Mouse (Mus musculus) cerebellum, adult (tissue): ENCODE data around the gene Arhgap23.

Source experiments
- ATAC-seq: cut with Nextera tagmentation; 2 replicates; pipeline ENCODE4 v1.9.2; 2017; ENCODE audit warnings: mild to moderate bottlenecking, moderate library complexity, mixed read lengths; ENCODE audit not compliant: insufficient number of reproducible peaks, low FRiP score, low TSS enrichment

Gene Arhgap23

DNA sequence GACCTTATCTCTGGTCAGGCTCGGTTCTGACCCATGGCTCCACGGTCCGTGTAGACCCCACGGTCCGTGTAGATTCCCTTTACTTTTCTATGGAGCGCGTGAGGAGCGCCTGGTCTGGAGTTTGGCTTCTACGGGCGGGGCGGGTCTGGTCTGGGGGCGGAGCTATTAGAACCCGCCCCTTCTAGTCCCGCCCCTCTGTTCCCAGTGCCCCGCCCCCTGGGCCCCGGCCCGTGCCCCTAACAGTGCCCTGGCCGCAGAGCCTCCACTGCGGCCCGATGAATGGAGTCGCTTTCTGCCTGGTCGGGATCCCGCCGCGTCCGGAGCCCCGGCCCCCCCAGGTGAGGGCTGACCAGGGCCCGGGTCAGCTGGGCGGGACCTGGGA is at the start of gene Arhgap23:
Gene Arhgap23 (plus strand): TSS at position 204 of the 382 bp plus-strand sequence.
- no peak for ATAC-seq

DNA sequence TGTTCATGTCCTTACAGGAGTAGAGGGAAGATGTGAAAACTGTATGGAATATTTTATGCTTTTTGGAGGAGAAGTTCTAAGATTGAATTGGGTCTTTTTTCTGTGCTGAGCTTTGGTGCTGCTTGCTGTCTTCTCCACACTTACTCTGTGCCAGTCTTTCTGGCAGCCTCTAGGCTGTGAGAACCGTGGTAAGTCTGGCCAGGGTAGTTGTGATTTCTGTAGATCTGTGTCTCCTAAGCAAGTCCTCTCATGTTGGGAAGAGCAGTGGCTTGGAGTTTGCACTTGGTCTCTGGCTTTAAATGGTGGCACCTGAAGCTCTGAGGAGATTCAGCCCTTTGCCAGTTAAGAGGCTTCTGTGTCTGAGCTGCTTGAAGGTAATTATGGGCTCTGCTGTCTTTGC is 49.8 kb upstream of the Arhgap23 start:
- ATAC-seq, result no peak

DNA sequence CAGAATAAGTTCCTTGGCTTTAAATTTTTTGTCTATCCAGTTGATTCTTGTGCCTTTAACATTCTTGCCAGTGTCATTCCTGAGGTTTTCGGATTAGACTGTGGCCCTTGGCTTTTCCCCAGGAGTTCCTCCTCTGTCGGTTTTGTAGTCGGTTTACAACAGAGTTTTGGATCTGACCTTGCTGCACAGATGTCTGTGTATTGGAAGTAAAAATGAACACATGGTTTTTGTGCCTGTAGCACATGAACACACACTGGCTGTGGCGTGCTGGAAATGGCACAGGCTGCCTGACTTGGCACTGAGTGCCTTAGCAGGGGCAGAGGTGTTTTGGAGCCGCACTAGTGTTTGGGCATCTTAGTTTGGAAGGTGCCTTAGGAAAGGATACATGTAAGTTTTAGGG is 46.8 kb upstream of the Arhgap23 start:
- no peak for ATAC-seq

DNA sequence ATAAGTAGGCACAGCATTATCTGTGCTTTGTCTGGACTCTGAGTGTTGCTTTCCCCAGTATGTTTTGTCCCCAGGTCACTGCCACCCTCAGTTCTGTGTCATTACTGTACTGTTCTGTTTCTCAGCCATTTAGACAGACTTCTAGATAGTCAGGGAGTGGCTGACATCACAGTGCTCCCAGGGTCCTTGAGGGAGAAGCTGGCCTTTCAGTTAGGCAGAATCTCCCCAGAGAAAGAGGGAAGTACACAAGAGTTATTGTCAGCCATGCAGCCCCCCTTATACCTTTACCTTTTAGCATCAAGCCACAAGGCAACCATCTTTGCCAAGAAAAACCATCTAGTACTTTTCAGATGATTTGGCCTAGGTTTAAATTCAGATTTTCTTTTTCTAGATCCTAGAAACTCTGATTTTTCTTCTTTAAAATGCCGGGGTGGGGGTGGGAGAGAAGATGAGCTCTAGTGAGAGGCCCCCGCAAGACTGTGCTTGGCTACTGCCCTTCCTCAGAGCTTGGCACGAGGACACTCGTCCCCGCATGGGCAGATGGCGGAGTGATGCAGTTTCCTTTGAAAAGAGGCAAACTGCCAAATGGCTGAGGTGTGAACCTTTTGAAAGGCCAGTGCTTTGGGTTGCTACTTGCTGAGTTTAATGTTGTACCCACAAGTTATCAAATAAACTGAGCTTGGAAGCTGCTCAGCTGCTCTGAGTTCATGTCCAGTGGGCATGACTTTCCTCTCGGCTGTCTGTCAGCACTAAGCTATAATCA is 44.8 kb upstream of the Arhgap23 start:
- peak; percentile 78; the same call in 1 of the 2 replicates for ATAC-seq

DNA sequence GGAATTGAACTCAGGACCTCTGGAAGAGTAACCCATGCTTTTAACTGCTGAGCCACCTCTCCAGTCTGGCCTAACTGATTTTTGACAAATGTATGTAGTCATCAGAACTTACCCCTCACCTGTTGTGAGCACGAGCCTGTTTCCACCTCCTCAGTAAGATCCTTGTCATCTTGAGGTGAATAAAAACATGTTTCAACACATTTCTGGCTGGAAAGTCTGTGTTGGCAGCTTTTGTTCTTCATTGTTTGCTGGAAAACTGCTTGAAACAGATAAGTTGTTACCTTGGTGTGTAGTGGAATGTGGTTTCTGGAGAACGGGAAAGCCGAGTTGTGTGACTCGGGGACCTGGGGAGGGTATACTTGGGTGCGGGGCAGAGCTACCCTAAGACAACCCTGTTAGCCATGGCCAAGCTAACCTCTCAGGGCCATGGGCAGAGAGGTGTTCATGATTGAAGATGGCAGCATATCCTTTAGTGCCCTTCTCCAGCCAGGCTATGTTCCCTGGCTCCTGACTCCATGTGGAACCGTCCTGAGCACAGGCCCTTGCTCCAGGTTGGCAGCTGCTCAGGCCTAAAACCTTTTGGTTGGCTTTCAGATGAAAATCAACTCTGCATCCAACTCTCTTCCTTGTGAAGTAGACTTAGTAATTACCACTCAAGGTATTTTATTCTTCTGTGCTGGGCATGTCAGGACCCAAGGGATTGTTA is 43.0 kb upstream of the Arhgap23 start:
- ATAC-seq, result no peak

DNA sequence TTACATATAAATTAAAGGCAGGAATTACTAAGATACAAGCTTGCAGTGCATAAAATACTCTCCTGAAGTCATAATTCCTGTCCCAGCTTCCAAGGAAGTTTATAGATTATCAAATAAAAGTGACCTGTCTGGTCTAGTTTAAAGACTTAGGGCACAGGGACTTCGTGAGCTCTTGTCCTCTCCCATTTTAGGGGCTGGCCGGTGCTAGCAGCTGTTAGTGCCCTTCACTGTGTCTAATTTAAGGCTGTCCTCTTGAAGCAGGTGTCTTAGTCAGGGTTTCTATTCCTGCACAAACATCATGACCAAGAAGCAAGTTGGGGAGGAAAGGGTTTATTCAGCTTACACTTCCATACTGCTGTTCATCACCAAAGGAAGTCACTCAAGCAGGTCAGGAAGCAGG is 41.9 kb upstream of the Arhgap23 start:
- no peak for ATAC-seq

DNA sequence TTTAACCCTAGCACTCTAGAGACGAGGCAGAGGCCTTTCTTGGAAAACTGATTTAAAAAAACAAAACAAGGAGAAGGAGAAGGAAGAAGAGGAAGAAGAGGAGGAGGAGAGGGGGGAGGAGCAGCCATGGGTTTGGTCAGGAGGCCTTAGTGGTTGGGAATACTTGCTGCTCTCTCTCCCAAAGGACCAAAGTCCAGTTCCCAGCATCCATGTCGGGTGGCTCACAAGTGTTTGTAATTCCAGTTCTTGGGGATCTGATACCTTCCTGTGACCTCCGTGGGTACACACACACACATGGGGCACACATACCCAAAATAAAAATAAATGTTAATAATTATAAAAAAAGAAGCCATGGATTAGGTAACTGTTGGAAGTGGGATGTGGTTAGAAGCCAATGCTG is 35.3 kb upstream of the Arhgap23 start:
- no peak for ATAC-seq

DNA sequence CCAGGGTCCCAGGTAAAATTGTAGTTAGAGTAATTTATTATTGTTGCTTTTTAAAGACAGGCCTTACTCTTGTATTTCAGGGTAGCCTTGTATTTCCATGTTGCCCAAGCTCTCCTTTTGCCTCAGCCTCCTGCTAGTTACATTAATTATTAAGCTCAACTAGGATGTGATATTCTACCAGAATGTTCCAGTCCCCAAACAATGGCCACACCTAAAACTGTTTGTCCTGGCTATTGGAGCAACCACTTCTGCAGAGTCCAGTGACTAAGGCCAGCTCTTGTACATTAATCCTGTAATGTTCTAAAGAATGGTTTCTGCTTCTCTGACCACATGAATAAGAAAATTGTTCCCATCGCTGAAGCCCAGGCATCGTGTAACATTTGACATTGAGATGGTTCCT is 32.3 kb upstream of the Arhgap23 start:
- ATAC-seq, result no peak

DNA sequence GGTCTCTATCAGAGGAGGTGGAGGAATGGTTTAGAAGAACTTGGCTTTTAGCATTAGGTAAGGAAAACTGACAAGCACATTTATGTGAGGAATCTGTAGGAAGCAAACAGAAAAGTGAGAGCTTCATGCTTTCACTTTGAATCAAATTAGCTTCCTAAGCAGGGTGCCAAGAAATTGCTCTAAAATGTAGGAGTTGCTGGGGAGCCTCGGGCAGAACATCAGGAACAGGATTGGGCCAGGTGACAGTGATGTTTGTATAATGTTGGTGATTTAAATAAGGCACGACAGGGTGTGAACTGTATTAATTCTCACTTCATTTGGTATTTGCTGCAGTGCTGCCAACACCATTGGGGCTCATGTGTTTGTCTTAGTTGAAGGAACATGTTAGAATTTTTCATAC is 31.6 kb upstream of the Arhgap23 start:
- ATAC-seq, result no peak

DNA sequence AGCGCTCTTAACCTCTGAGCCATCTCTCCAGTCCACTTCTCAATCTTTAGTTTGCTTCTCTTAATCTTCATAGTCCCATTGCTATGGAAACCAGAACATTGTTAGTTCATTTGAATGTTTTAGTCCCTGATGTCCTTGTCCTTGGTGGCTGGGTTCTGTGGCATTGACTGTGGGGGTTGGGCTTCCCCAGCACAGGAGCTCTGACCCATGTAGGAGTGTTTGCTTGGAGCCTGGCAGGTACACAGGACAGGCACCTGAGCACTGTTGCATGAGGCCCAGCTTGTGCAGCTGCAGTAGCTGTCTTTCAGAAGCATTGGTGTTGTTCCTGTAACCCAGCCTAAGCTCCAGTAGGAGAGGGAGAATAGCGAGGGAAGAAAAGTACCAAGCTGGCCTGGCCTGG is 27.5 kb upstream of the Arhgap23 start:
- no peak for ATAC-seq

DNA sequence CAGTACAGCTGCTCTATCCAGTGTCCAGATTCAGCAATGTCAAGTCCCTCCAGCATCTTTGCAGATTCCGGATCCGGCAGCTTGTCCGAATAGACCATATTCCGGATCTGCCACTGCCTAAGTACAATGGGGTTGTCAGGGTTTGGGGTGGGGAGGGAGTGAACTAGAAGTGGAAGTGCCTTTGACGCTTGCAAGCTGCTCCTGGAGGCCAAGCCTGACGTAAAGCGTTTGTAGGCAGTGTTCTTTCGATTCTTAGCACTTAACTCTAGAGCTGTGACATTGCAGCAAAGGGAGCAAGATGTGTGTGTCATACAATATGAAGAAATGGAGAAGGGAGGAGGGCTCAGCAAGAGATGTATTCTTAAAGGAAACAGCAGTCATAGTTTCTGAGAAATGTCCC is 26.2 kb upstream of the Arhgap23 start:
- ATAC-seq, result no peak

DNA sequence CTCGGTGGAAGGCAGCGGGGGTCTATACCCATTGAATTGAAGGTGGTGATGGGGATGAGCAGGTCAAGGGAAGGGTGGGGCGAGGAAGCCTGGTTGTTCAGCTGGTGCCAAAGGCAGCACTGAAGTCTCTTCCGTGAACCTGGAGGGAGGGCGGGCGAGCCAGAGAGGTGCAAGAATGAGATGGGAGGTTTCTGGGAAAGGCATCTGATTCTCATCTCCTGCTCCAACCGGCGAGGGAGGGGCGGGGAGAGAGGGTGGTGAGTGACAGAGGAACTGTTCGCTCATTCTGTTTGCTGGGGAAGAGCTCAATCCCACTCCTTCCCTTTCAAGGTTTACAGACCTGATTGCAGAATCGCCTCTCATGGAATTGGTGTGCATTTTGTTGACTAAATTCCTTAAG is 21.7 kb upstream of the Arhgap23 start:
- no peak for ATAC-seq

DNA sequence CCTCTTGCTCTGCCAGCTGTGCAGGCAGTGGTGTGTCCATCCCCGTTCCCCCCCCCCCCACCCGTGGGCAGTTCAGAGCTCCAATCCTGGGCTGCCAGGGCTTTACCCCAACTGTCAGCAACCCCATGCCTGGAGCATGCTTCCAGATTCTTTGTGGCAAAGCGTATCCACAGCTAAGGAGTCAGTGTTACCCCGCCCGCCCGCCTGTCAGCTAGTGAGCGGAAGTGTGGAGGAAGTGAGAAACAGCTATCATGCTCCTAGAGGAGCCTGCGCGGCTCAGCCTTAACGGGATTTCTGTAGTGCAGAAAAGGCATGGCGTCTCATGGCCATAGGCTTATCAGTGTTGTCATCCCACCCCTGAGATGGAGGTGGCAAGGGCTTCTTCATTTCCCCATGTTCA is 21.2 kb upstream of the Arhgap23 start:
- ATAC-seq, result no peak

DNA sequence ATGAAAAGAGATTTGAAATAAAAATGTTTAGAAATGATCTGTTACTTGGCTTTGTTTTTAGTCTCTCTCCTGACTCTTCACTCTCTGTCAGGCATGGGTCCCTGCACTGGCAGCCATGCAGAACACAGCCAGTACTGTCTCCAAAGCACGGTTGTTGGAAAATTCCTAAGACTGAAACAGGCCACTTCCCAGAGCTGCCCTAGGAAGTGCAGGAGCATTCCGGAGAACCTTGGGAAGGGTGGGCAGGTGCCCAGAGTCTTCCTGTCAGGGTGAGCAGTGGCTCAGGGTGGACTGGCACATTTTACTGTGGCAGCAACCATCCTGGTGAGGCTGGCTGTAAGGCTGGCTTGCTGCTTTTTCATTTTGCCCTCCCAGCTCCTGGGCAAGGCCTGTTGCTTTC is 16.8 kb upstream of the Arhgap23 start:
- ATAC-seq, result no peak

DNA sequence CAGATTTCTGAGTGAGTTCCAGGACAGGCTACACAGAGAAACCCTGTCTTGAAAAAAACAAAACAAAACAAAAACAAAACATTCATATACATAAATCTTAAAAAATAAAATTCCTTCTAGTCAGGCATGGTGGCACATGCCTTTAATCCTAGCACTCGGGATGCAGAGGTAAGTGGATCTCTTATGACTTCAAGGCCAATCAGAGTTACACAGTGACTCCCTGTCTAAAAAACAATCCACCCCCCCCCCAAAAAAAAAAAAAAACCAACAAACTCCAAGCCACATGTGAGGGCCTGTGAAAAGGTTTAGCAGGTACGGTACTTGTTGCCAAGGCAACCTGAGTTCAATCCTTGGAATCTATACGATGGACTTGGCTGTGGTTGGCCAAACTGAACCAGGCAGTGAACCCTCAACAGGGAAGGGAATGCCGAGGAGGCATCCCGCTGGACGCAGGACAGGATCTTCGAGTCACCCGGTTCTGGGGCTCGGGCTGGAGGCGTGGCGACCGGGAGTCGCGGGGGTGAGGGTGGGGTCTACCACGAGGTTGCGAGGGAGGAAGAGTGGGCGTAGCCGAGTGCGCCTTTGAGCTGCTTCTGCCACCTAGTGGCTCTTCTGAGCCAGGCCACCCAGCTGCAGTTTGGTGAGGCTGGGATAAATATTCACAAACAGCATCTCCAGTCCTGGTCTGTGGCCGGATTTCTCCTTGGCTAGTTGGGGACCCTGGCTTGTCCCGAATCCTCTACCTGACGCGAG is 15.2 kb upstream of the Arhgap23 start:
- peak; percentile 51; the same call in 1 of the 2 replicates for ATAC-seq

DNA sequence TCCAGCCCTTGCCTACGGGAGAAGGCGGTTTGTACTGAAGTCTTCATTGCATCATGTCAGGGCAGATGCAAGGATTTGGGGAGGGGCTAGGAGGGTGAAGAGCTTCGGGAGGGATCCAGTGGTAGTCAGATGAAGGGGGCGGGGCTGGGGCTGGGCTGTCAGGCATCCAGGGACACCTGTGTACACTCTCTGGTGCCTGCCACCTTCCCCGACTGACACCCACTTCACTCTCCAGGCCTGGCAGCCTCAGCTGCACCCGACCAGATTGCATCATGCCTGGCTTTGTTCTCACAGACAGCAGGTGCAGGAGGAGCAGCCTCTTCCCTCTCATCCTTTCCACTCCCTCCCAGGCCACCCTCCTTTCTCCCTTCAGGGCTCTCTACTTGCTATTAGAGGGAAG is 14.3 kb upstream of the Arhgap23 start:
- peak; percentile 67 for ATAC-seq

DNA sequence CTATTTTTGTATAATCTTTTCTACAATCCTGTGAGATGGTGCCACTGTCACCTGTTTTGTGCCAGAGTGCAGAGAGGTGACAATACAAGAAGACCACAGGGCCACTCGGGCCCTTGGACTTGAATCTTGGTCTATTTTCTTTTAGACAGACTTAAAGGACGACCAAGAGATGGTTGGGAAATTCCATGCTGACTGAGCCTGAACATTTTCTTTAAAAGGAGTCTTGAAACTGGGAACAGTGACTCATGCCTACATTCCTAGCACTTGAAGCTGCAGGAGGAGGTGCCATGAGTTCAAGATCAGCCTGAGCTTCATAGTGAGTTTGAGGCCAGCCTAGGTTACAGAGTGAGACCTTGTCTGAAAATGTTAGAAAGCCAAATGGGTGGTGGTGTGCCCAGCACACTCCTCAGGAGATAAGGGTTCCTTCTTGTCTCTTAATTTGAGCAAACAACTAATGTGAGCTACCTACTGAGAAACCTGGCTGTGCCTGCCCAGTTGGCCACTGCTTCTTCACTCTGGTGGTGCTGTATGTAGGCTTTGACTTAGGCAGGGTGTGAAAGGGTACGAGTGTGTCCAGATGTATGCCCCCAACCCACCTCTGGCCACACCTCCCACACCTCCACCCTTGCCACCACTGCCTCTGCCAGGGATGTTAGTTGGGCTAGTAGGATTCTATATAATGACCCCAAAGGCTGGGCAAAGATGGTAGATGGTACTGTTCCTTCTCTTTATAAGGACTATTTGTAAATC is 13.5 kb upstream of the Arhgap23 start:
- no peak for ATAC-seq

DNA sequence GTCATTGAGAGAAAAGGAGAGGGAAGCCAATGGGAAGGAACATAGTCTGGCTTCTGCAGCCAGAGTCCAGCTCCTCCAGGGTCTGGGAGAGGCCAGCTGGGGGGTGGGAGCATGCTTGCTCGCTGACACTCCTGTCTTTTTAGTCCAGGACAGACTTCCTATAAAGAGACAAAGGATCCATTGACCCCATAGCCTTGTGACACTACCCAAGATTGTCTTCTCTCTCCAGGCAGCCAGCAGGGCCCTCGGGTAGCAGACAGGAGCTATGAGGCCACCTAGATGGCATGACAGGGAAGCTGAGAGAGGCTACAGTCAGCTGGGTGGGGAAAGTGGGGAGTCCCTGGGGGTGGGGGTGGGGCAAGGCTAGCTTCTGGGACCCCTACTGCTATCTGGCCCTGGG is 12.6 kb upstream of the Arhgap23 start:
- no peak for ATAC-seq

DNA sequence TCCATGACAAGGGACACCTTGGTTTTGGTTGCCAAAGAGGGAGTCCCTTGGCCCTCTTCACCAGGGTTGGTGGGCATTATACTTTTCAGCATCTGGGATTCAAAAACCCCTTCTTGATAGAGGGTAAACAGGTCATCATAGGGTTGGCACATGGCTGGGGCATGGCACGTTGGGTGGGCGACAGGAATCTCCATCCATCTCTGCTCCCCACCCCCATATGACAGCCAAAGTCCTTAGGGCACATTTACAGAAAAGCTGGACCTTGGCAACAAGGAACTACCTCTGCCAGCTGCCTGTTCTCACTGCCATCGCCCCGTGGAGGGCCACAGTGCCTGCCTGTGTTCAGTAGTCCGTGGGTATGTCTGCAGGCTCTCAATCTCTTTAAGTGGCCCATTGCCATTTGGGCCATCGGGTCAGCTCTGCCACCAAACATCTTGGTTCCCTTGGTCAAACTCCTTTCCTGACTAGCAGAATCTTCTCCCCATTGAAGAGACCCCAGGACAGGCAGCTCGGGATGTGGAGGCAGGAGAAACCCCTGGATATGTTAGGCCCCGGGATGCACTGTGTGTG is 11.6 kb upstream of the Arhgap23 start:
- no peak for ATAC-seq

DNA sequence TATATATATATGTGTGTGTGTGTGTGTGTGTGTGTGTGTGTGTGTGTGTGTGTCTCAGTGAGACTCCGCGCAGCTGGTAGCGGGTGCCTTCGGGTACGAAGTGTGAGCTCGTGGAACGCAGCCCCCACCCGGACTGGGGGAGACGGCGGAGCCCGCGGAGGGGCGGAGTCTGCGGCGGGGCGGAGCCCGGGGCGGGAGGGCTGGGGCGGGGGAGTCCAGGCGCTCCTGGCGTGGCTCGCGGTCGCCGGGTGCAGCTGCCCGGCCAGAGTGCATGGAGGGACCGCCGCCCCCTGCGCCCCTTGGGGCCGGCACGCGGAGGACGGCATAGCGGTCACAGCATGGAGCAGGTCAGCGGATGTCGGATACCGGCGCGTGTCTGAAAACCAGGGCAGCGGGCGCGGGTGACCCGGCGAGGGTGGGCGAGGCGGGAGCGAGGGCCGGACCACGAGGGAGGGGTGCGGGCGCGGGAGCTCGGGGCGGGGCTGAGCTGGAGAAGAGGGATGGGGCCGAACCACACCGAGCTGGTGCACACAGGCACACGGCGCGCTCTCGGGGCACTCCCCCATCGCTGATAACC is 11.1 kb upstream of the Arhgap23 start:
- ATAC-seq, result no peak
